Mouse (Mus musculus) megakaryocyte, embryonic 14.5 days (primary cell): ENCODE measurements around the gene Maz.

ENCODE experiments used
- FLI1 ChIP-seq: IDR thresholded peaks from 2 replicates; pipeline ENCODE4 v1.6.1; 2012; ENCODE audit warnings: low read length, inconsistent platforms, mixed read lengths
- GATA1 ChIP-seq: IDR thresholded peaks from 3 replicates; pipeline ENCODE4 v1.6.1; 2012; ENCODE audit warnings: mixed read lengths, low read length, inconsistent platforms, borderline replicate concordance

GRCm38 (mm10) chr7:127026616-127026983, 237 bp downstream of the Maz start:
- TF ChIP-seq GATA1 (no peak), FLI1 (no peak)
